Mouse (Mus musculus) ovary, postnatal 10 days (tissue): ENCODE data around the gene Dld.
A peak's percentile ranks its signal among the peaks of the same experiment; 100 is the strongest.

Experiments
- DNase-seq: peaks from one replicate; pipeline ENCODE4 v3.0.0; 2022; ENCODE audit warnings: low spot score

The Dld gene

DNA sequence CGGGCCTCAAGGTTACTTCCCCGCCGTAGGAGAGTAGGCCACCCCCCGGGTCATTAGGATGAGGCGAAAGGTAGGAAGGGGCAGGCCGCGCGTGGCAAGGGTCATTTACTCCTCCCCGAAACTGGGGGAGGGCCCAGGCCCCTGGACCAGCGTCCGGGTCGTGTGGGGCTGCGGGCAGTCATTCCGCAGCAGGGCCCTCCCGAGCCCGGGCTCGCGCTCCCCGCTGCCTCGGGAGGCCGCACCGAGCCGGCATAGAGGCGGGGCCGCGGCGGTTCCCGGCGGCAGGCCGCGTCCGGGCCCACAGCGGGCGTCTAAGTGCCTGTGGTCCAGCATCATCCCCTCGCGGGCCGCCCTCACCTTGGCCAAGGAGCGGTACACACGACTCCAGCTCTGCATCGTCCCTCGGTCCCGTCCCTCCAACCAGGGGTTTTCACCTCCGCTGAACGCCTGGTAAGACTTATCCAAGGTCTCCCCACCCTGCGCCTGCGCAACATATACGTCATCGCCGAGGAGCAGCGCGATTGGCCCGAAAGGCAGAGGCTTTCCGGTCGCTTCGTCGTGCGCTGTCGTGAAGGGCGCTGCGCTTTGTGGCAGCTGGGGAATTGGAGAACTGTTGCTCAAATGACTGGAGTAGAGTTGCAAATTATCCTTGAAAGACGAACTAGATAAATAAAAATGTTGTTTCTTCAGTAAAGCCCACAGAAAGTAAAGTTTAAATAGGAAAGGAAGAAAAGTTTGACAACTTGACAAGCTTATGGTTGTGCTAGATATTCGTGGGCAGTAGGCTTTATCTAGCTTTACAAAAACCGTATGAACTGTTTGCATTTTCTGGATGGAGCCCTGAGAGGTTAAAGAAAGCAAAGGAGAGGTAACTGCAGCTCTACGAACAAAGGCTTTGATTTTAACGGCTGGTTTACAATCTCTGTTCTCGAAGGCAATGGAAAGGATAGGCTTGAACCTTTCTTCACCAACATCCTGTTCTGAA, at the start of gene Dld:
TSS of gene Dld (minus strand) at position 510 of the 985 bp plus-strand sequence.
- peak; percentile 93 for DNase-seq

DNA sequence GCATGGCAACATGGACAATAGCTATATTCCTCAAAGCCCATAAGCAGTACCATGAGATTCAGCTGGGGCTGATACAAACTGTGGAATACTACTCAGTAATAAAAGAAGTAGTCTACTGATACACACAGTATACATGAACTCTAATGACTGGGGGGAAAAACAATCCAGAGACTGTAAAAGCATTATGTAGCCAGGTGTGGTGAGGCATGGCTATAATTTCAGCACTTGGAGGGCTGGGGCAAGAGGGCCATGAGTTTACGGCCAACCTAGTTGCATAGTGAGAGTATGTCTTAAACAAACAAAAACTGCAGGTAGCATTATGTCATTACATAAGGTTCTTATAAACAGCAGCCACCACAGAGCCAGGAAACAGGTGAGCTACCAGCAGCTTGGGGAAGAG, 49.6 kb upstream of the Dld start:
- no peak for DNase-seq

DNA sequence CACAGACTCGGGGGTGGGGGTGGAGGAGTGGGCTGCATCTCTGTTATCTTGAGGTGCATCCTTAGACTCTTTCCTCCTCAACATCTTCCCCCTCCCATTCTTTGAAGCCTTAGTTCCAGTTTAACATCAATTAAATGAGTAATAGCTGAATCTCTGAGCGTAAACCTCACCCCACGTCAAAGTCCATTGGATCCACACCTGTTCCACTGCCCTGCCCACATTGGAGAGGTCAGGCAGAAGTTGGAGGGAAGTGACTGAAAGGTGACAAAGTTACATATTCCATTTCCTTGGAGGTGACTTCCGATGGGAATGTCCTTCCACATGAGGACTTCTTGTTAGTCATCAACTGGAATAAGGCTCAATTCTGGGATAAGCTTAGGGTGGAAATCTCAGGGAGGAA, 46.5 kb upstream of the Dld start:
- no peak for DNase-seq

DNA sequence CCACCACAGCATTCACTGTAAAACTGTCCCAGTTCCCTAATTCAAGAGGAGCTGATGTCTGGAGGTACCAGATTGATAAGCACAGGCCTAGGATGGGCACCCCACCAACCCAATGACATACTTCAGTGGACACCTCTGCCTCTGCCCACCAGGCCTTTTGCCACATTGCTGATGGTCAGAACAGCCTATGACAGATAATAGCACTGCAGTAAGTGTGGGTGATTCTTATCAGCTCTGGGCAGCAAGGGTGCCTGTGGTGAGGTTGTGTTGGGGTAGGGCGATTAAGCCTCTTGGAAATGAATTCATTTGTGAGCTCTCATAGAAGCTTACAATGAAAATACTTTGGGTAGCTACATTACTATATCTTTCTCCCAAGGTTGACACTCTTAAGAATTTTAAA, 44.6 kb upstream of the Dld start:
- DNase-seq = no peak

DNA sequence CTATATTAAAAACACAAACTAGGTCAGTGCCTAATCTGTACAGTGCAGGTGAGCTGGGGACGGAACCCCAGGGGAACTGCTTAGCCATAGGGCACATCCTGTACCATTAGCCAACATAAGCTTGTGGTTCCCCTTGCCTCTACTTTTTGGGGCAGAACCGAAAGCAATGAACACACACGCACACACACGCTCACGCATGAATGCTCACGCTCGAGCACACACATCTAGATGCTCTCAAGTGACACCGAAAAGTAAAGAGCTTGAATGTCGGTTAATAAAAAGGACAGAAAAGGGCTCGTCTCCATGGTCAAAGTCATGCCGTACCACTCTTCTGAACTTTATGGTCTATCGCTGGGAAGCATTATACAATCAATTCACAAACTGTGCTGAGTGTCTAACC, 40.4 kb upstream of the Dld start:
- no peak for DNase-seq

DNA sequence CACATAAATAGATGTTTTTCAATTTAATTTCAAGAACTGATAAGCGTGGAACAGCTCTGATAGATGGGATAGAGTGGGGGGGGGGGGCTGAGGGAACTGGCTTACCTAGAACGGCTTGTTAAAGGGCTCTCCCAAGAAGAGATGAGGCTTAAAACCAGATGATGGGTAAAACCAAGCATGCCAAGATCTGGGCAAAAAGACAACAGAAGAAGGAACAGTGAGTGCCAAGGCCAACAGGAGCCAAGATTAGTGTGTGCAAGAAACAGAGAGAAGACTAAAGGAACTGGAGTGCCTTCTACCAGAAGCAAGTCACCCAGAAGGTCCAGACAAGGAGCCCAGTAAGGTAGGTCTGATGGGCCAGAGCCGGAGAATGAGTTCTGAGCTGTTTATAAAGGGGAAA, 39.3 kb upstream of the Dld start, which contains the start of gene Slc26a3:
TSS of gene Slc26a3 (plus strand) at position 301 of the 400 bp plus-strand sequence.
- DNase-seq = no peak

DNA sequence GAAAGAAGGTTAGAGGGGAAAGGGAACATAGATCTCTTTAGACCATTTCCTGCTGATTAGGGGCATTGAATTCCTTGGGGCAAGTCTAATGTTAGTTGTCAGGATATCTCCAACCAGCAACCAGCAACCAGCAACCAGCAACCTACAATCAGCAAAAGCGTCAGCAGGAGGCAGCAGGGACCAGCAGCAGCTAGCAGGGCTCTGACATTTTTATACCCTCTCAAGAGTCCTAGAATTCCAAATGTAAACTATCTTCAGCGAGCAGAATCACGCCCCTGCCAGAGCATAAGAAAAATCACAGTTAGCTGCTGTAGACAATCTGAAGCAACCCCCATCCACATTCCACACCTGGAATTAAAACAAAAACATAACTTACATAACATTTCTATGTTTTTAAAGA, 36.0 kb upstream of the Dld start:
- DNase-seq = no peak

DNA sequence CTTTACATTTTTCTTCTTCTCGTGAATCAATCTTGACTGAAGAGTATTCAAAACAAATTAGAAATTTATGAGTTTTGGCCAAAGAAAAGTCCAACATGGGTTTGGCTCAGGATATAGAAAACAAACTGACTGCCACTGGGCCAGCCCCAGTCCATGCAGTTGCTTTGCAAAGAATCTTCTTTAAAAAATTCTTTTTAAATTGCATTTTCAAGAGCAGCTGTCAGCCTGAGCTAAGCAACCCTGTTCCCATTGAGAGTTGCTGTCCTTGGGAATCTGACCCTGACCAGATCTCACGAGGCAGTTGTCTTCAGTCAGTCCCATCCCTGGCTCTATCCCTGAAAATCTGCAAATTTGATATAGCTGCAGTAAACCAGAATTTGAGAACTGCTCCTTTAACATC, 31.2 kb upstream of the Dld start:
- no peak for DNase-seq

DNA sequence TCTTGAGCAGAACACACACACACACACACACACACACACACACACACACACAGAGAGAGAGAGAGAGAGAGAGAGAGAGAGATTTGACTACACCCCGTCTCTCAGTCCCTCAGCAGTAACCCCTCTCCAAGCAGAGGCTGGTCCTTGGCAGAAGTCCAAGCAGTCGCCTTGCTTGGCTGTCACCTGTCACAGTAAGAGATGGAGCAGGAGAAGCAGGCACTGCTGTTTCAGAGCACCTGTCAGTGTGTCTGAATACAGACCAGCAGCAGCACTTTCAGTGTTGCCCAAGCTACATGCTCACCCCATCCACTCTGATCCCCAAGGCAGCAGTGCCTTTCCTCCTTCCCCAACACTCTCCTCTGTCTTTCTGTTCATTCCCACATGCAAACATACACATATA, 29.6 kb upstream of the Dld start:
- no peak for DNase-seq

DNA sequence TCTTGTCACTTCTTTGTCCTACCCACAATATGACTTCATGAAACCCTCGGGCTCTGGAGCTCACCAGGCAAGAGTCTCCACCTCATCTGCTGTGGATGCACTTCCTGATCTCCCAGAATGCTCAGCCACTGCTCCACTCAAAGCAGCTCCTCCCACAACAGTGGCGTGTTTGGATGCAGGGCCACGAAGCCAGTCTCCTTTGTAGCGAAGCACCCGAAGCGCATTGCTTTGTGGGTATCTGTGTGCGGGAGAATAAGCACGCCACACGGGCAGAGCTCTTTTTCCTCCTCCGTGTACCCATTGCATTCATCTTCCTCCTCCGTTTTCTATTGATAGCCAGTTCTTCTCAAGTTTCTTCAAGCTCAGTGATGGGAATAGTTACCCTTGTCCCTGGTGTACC, 26.0 kb upstream of the Dld start:
- DNase-seq = no peak

DNA sequence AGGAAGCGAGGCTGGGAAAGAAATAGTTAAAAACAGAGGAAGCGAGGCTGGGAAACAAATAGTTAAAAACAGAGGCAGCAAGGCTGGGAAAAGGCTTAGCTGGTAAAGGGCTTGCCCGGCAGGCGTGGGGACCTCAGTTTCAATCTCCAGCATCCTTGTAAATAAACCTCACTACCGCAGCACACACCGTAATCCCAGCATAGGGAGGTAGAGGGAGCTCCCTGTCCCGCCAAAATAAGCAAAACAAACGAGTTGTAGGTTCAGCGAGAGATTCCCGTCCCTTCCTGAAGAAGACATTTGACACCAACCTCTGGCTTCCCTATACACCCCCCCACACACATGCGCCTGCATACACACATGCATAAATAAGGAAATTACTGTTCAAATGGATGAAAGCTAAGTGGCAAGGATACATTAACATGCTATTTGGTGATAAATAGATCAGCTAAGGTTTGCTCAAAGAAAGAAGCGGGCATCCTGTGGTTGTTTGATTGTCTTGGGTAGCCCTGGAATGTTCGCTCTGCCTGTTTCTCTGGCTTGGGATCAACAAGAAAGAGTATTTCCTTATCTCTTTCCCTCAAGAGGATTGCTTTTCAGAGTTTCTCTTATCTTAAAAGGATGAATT, 25.2 kb upstream of the Dld start:
- DNase-seq = no peak

DNA sequence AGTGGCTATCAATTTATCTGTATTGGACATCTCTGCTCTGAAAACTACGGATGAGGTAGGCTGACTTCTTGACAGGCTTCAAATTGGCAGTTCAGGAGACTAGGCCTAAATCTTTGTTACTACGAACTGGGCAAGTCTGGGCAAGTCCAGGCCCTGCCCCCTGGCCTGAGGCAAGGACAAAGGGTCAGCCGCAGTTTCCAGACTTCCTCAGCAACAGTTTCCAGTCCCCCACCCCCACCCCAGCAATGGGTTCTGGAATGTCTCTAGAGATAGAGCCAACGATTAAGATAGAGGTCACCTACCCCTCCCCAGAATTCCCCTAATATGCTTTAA, 24.0 kb upstream of the Dld start:
- no peak for DNase-seq

DNA sequence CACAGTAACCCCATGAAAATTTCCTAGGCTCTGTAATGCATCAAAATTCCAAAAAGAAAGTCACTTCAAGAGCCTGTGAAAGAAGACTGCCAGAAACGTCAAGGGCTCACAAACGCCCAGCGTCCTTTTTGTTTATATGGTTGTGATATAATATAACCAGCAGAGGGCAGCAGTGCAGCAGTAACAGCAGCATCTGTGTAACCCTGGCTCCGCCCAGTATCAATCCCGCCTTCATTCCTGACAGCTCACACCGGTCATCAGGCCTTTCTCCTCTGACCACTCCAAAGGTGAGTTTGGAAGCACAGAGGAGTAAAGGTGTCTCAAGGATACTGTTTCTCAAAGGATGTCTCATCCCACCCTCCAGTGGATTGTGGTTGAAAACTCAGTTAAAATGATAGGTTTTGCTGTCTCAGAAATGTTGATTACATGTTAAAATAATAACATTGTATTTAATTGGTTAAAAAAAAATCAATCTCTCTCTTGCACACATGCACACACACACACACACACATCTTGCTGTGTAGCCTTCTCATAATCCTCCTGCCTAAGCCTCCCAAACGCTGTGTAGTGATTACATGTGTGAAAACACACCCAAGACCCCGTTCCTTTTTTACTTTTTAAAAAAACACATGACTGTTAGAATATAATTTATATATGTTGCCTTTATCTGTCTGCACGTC, 23.5 kb upstream of the Dld start:
- DNase-seq = no peak

DNA sequence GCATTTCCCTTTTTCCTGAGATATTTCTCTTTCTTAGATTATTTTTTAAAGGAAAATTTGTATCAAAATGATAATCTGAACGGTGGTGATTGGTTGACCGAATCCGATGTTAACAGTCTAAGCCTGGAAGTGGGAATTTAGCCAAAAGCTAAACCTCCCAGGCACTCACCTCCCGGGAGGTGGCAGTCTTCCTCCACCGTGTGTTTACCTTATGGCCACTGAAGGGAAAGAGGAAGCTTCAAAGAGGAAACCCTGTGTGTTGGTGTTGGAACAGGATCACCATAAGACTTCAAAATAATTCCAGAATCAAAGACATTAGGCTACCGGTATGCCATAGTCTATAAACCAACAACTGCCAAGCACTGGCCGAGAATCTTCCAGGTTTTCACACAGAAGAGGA, 18.4 kb upstream of the Dld start:
- no peak for DNase-seq

DNA sequence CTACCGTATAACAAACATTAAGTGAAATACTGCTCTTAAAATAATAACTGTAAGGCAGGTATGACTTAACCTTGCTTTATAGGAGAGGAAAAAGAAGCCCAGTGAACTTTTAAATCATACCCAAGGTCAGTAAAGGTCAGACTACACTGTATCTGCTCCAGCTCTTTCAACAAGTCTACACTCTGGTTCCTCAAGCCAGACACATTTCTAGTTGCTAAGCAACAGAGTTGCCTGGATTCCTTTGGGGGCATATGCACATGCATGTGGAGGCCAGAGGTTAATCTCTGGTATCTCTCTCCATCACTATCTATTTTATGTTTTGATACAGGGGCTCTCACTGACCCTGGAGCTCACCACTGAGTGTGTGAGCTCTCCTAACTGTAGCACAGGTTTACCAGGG, 17.9 kb upstream of the Dld start:
- DNase-seq = no peak

DNA sequence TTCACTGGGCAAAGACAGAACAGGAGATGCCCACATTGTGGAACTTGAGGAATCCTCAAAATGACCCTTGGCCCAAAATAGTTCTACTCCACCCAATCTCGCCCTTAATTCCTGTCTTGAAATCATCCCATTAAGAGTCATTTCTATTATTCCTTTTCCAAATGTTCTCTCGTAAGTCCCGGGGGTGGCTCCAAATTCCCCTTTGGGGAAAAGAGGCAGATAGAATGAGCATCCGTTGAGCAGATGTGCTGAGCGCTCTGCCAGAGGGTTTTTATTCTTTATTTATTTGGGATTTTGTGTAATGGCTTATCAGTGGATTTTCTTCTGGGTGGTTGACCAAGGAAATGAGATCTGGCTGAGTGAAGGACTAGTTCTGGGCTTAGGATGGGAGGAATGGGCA, 16.5 kb upstream of the Dld start:
- DNase-seq = no peak

DNA sequence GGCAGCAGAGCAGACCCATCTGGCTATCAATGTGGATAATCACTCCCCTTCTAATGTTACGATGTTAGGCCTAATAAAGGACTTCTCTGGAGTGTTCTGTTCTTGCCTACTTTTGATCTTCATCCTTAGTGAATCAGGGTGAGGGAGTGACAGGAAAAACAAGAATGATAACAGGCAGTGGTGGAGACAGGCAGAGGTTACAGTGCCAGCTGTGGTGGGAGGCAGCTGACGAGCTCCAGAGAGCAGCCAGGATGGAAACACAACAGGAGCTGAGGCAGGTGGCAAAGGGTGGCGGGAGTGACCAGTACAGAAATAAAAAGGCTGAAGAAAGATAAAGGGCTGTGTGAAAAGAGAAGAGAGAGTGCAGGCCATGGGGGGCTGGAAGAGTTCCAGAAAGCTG, 15.2 kb upstream of the Dld start:
- no peak for DNase-seq

DNA sequence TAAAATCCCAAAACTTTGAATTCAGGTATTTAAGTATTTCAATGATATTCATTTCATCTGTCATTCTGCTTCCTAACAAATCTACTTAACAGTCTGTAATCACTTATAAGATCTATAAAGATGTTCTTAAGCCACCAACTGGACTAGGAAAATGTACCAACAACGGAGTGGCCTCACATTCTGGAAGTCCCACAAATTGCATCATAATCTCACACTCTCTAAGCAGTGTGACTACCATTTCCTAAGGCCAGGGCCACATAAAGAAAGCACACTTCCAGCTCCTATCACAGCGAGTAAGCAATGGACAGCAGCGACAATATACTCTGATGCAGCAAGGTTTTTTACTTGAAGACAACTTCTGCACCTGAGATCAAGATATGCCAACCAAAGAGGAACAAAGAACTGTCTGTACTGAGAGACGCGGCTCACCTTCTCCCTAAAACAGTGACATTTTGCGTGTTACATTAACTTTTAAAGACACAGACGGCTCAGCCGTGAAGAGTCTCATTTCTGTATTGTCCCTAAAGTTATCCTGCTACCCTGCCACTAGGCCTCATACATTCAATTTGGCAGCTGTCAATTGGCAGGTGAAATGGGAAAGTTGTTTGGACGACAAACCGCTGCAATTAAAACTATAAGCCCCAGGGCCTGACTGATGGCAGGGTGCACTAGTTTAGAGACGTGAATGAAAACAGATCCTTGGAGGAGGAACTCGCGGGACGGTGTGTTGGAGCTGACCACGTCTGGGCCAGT, 886 bp downstream of the Dld start:
- DNase-seq = no peak

DNA sequence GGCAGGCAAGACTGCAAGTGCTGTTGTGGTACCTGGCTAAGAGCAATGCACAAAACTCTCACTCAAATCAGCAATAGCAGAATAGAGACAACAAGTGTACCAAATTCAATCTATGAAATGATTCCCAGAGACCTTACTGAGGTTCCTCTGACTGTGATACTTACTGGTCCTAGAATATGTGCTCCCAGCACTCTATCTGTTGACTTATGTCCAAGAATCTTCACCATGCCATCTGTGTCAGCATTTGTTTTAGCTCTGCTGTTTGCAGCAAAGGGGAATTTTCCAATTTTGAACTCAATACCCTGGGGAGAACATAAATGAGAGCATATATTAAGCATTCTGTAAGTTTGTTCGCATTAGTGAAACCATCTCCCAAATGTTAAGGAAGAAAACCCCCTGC, 18.0 kb downstream of the Dld start:
- no peak for DNase-seq

DNA sequence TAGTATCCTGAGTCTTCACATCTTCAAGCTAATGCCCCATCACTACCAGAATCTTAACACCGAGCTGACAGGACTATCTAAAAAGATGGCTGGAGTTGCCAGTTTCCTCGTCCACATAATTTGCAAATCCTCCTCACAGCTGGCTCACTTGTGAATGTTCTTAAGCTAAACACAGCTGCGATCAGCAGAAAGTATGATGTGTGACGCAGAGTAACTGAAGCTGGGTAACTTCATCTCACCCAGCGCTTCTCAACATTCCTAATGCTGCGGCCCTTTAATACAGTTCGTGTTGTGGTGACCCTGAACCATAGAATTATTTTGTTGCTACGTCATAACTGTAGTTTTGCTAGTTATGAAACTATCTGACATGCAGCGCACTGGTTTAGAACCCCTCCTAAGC, 24.1 kb downstream of the Dld start:
- DNase-seq = no peak

DNA sequence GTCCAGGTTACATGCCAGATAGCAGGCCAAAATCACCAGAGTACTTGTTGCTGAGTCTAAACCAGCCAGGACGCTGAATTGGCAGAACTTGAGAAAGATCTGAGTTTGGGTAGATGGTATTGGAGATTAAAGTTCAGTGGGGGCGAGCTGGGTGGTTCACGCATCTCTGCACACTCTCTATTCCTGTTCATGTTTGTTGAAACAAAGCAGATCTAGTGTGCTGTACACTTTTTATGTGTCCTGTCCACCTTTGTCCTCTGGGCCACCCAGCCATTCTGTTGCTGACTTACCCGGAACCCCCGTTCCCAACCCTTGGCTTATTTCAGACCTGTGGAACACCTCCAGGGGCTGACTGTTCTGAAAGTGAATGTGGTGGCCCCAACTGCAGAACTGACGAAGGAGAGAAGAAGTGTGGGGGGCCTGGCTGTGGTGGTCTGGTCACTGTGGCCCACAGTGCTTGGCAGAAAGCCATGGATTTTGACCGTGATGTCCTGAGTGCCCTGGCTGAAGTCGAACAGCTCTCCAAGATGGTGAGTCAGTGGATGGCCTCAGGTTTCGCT, 28.0 kb downstream of the Dld start:
- no peak for DNase-seq

DNA sequence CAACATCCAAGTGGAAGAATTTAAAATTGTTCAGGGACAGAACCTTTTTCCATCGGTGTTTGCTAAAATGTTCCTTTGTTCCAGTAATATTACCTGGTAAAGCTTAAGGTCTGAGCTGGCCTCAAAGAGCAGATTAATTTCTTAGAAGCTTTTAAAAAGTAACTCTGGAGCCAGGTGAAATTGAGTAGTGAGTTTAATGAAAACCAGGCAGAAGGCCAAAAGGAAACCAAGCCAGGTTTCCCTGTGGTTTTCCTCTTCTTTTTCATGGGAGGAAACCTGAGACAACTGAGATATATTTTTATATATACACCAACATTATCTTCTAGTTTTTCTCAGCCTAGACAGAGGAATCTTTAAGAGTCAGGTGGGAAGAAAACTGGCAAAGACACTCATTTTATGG, 29.7 kb downstream of the Dld start:
- no peak for DNase-seq
